Mouse (Mus musculus) ES-E14 (cell line): ENCODE results near the gene Thap4.

Source experiments
- CHD2 ChIP-seq: IDR thresholded peaks from 2 replicates; pipeline ENCODE4 v1.6.1; 2014; ENCODE audit warnings: mild to moderate bottlenecking, low read depth, low read length, inconsistent platforms
- HCFC1 ChIP-seq: IDR thresholded peaks from 2 replicates; pipeline ENCODE4 v1.6.1; 2012; ENCODE audit warnings: low read length, inconsistent platforms, borderline replicate concordance; ENCODE audit not compliant: insufficient read depth
- ZC3H11A ChIP-seq: IDR thresholded peaks from 2 replicates; pipeline ENCODE4 v1.6.1; 2012; ENCODE audit warnings: low read depth, mild to moderate bottlenecking, inconsistent platforms, low read length, borderline replicate concordance
- ZNF384 ChIP-seq: IDR thresholded peaks from 2 replicates; pipeline ENCODE4 v1.6.1; 2012; ENCODE audit warnings: low read depth, low read length, inconsistent platforms

DNA sequence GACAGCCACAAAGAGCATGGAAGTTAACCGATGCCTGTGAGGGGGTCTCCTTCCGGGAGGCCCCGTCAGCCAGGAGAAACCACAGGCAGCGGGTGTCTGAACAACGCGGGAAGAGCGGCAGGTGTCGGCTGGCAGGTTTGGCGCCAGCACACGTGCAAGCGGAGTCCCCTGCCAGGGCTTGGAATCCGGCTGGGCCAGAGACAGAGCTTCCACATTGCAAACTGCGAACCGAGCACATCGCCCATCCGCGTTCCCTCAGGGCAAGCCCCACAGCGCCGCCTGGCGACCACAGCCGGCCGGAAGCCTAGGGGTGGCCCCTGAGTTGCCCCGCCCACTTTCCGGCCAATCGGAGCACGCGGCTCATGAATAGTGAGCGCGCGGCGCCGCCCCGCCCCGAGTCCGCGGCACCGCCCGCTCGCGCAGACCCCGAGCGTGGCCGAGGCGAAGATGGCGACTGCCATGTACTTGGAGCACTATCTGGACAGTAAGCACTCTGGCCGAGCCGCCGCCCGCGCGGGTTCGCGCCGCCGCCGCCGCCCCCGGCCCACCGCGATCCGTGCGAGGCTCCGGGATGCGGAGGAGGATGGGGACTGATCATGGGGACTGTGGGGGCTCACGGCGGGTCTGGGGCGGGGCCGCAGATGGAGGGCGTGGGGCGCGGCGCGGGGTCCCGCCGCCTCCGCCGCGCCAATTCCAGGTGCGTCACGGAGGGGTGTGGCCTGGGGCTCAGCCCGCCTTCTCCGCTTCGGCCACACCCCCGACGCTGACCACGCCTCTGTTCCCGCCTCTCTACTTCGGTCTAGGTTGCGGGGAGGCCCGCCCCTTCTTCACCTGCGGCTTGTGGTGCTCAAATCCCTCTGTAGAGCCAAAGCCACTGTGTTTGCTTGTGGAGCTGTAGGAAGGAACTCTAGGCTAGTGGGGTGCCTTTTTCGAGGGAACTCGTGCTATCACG lies 49.2 kb upstream of the Thap4 start, which contains the start of gene Ing5:
- TF ChIP-seq ZC3H11A (no peak), CHD2 (no peak), ZNF384 (no peak), HCFC1 (peak; percentile 58; the same call in 1 of the 2 replicates)
